Mouse (Mus musculus) left cerebral cortex, adult 18-20 months (tissue): ENCODE data around the gene Fxyd4. TPM values are rescaled to one million over a fixed set of nuclear protein-coding genes. Genes with fewer than 3 reads are reported as not detected.
A peak's percentile ranks its signal among the peaks of the same experiment; 100 is the strongest.

ENCODE experiments used
- DNase-seq, 2 experiments: peaks; one replicate each; pipeline ENCODE4 v3.0.0; 2021 to 2022; ENCODE audit warnings: low spot score in 2 of 2, mixed read lengths in 1 of 2
- long read RNA-seq, 2 experiments: library from polyadenylated mRNA; stranded (forward); transcript quantifications; one replicate each; pipeline ENCODE4 v2.0.0; 2021
- total RNA-seq, 2 experiments: library from RNA; stranded (reverse); gene quantifications; 2 replicates each; pipeline ENCODE4 v1.2.3; 2021

Gene Fxyd4
- total RNA-seq, result not detected
- long read RNA-seq, experiment 1, partial matches to known transcripts, result 0 of 1 reads
- long read RNA-seq, experiment 1, other reads (novel, unspliced or antisense), result 1 of 1 reads
- long read RNA-seq, experiment 2, result 0 reads

- no peak for DNase-seq
Observed at GRCm38 (mm10) chr6:117937222-117937932, at the start of gene Fxyd4. Fxyd4 (minus strand) TSS chr6:117937692.

DNA sequence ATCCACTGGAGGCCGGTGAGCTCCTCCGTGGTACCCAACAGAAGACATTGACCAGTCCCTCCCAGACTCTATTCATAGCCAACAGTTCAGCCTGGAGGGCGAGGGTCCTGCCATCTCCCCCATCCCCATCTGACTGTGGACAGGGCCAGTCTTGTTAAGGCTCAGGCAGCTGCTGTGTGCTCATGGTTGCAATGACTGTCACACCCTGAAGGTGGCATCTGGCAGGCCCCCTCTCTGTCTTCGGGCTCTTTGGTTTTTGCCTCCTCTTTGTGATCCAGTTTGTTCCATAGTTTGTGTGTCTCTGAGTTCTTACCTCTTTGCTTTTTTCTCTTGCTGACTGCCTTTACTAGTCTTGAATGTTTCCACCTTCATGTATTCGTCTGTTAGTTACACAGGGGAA, 49.7 kb upstream of the Fxyd4 start:
- DNase-seq, result no peak

GRCm38 (mm10) chr6:117966729-117967128, 29.2 kb upstream of the Fxyd4 start:
- DNase-seq, result no peak

DNA sequence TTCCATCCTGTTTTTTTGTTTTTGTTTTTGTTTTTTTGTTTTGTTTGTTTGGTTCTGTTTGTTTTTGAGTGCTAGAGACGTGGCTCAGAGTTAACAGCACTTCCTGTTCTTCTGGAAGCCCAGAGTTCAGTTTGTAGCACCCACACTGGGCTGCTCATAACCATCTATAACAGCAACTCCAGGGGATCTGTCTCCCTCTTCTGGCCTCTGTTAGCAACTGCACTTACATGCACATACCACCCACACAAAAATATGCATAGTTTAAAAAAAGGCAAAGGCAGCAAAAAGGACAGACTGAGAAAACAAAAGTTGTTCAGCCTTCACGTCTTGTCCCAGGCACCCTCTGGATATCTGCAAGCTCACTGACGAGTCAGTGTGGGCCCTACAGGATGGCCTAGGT, 25.7 kb upstream of the Fxyd4 start:
- DNase-seq, result no peak

DNA sequence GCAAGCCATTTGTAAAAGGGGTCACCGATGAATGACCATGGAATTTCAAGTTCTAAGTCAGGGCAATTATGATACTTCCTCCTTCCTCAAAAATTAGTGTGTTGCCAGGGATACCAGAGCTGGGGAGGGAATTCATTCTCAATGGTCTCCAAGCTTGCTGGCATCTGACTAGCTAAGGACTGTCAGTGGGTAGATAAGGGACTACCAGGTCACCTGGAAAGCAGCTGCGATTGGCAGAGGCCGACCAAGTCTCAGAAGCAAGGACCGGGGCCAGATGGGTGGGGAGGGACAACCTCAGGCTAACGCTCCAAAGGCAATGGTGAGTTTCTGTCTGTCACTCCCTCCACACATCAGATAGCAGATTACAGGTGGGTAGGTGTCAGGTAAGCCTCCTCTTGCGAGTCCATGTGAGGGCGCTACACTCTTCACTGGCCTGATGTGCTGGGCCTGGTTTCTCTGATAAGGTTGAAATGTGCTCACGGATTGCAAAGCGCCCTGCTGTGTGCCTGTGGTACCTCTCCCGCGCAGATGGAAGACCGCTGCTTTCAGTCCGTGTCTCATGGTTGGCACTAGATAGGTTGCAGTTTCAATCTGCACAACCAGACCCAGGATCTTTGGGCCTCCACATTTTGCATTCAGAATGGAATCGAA, 19.5 kb upstream of the Fxyd4 start:
- DNase-seq, result peak in 1 of 2 experiments; percentile 21

DNA sequence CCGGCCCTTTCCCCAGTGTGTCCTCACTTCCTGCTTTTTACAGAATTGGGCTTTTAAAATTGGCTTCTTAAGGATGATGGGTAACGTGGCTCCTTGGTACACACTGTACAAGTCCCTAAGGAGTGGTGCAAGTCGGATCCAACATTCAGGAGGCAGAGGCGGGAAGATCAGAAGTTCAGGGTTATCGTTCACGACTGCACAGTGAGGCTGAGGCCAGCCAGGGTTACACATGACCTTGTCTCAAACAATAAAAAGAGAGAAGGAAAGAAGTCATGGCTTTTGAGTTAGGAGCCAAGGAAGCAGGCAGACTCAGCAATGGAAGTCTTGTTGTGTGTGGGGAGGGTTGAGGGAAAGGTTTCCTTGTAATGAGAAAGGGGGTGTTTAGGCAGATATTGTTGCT, 18.7 kb upstream of the Fxyd4 start:
- DNase-seq, result no peak

GRCm38 (mm10) chr6:117952330-117952729, 14.8 kb upstream of the Fxyd4 start:
- DNase-seq, result no peak

- no peak for DNase-seq
Observed at GRCm38 (mm10) chr6:117943899-117944298, 6.4 kb upstream of the Fxyd4 start.

DNA sequence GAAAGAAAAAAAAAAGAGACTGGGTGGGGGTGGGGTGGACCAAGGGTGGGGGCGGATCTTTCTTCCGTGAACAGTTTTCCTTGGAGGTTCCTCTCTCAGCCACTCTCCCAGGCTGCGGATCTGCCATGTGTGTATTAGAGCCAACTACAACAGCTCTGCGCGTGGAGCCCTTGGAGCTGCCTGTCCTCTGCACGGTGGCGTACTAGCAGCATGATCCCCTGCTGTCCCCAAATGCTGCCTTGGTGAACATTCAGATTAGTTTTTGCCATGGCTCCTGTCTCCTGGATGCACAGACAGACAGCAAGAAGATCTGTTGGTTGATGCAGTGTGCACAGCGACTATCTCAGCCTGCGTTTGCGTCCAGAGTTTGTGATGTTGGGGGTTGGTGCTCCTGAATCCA, 5.3 kb upstream of the Fxyd4 start:
- DNase-seq, result peak in 1 of 2 experiments; percentile 23

- DNase-seq, result peak in 1 of 2 experiments; percentile 39
Observed at GRCm38 (mm10) chr6:117938951-117939350, 1.5 kb upstream of the Fxyd4 start.

DNA sequence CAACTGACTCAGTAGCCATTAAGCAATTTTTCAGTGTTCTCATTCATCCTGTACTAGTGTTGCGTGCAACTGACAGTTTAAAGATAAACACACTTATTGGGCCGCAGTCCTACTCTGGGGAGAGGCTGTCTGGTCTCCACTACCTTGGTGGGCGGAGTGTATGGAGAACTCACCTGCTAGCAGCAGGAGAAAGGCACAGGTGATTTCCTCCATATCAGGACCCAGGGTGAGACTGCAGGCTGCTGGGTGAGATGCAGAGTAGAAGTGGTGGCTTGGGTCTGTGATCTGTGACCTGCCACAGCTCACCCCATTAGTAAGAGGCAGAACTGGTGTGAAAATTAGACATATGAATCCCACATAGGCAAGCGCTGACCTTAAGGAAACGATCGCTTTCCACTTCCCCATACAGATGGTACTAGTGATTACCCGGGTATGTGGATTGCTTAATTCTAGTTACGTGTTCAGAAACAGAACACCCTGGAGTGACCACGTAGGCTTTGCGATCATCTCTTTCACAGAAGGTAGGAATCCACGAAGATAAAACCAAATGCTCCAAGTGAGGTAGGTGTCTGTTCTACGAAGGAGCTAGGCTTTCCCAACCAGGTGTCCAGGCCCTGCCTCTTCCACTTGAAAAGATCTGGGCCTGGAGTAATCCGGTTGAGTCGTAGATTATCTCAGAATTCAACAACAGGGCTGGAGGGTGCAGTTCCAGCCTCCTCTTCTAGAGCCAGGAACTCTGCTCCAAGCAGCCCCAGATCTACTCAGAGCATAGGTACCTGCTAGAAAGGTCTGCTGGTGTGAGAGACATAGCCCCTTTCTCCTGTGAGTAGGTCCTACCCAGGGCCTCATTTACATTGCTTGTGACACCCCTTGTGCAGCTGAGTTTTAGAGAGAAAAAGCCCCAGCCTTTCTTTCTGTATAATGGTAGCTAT, 1.5 kb downstream of the Fxyd4 start:
- DNase-seq, result no peak

- no peak for DNase-seq
Observed at GRCm38 (mm10) chr6:117934301-117934700, 3.2 kb downstream of the Fxyd4 start.

- no peak for DNase-seq
Observed at GRCm38 (mm10) chr6:117932325-117933051, 5.0 kb downstream of the Fxyd4 start.

DNA sequence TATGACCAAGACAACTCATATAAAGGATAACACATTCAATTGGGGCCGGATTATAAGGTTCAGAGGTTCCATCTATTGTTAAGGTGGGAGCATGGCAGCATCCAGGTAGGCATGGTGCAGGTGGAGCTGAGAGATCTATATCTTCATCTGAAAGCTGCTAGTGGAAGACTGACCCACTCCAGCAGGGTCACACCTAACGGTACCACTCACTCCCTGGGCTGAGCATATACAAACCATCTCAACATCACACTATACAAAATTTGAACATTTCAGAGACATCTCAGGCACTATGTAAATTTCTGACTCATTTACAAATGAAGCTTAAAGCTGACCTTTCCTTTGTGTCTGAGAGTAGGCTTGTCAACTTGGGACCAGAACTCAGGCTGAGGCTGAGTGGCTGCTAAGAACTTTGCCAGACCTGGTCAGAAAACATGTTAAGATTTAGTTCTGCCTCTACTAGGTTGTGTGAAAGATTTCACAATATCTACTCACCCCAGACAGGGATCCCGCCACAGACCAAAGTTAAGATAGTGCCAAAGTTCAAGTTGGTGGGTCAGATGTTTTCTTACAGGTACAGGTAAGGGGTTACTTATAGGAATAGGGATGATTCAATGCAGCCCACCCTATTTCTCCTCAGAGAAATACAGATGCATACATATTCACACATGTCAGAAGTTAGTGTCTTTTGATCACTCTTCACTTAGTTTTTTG, 7.4 kb downstream of the Fxyd4 start:
- DNase-seq, result no peak

GRCm38 (mm10) chr6:117928746-117929145, 8.7 kb downstream of the Fxyd4 start:
- DNase-seq, result no peak

GRCm38 (mm10) chr6:117927955-117928354, 9.5 kb downstream of the Fxyd4 start:
- DNase-seq, result no peak

DNA sequence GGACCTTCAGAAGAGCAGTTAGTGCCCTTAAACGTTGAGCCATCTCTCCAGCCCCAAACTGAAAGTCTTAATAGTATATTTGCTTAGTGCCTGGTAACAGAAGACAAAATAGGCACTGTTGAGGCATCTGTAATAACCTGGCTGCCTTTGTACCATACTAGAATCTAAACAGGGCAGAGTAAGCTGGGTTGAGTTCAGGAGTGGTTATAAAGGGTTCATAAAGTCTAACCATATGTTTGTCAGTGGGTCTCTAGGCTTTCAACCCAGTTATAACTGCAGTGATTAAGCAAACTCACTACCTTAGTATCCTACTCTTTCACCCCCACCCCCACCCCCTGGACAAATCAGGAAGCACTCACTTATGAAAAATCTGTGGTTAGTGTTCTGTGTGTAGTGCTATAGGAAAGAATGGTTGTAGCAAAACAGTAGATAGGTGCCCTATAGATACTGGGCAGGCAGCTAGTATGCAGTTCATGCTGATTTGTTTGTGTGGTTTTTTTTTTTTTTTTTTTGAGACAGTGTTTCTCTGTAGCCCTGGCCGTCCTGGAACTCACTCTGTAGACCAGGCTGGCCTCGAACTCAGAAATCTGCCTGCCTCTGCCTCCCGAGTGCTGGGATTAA, 10.5 kb downstream of the Fxyd4 start:
- no peak for DNase-seq

DNA sequence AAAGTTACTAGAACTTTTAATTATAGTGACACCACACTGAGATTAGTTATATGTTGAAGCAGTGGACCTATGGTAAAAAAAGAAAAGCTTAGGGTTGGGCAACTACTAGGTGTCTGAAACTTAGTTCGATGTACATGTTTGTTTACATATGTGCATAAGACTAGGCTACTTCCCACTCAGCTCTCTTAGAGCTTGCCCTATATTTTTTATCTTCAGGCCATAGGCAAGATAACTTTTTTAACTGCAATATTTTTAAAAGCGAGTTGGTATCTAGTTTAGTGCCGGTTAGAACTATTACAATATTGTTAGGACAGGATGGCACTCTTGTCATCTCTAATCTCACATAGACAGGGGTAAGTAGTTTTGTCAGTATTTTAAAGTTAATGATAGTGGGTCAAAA, 15.5 kb downstream of the Fxyd4 start:
- no peak for DNase-seq
